Mouse (Mus musculus) liver, adult 2 months (tissue): ENCODE measurements at regions not wholly inside any gene's neighbourhood (a gene's known extent, or its start where the extent isn't known, plus 50 kb on each side); places are given as distances from the start of the nearest gene placed in this dataset.
"Not testable (repeated sequence)": the region's sequence is repeated elsewhere in the genome, so short reads cannot be mapped to it uniquely, and the experiment has no call there.

Source experiments
- DNase-seq: peaks from one replicate; pipeline ENCODE4 v3.0.0-alpha.2; 2011; ENCODE audit warnings: low read depth, low spot score; ENCODE audit errors: extremely low read depth
- H3K27ac ChIP-seq: fragments of 200-500 bp; replicated peaks from 2 replicates; pipeline ENCODE4 v1.5.1; 2012; ENCODE audit warnings: low read depth, mild to moderate bottlenecking, control low read depth, inconsistent platforms, low read length; ENCODE audit not compliant: insufficient read depth
- H3K27me3 ChIP-seq: fragments of 200-500 bp; 2 replicates; pipeline ENCODE4 v1.6.1; 2012; ENCODE audit warnings: mild to moderate bottlenecking, moderate library complexity, low read length, inconsistent platforms; ENCODE audit not compliant: control insufficient read depth, insufficient read depth
- H3K36me3 ChIP-seq: fragments of 200-500 bp; 2 replicates; pipeline ENCODE4 v1.6.1; 2012; ENCODE audit warnings: low read length, inconsistent platforms; ENCODE audit not compliant: control insufficient read depth, insufficient read depth
- H3K4me1 ChIP-seq: fragments of 200-500 bp; 2 replicates; pipeline ENCODE4 v1.6.1; 2011; ENCODE audit warnings: low read length; ENCODE audit not compliant: control insufficient read depth, insufficient read depth
- H3K4me3 ChIP-seq: fragments of 200-500 bp; 2 replicates; pipeline ENCODE4 v1.5.1; 2011; ENCODE audit warnings: low read depth, mild to moderate bottlenecking, control low read depth, low read length, moderate library complexity; ENCODE audit not compliant: insufficient read depth
- H3K79me2 ChIP-seq: fragments of 200-500 bp; 2 replicates; pipeline ENCODE4 v1.6.1; 2012; ENCODE audit warnings: inconsistent platforms, mild to moderate bottlenecking, low read length, moderate library complexity; ENCODE audit not compliant: control insufficient read depth, insufficient read depth
- H3K9ac ChIP-seq: fragments of 200-500 bp; 2 replicates; pipeline ENCODE4 v1.6.1; 2012; ENCODE audit warnings: low read depth, mild to moderate bottlenecking, control low read depth, inconsistent platforms, low read length
- CTCF ChIP-seq: fragments of 200-500 bp; IDR thresholded peaks from 2 replicates; pipeline ENCODE4 v1.5.1; 2011; ENCODE audit warnings: low read depth, low read length, control low read depth
- POLR2A ChIP-seq: fragments of 200-500 bp; IDR thresholded peaks from 2 replicates; pipeline ENCODE4 v1.6.1; 2011; ENCODE audit warnings: low read length, control low read depth; ENCODE audit not compliant: insufficient read depth; ENCODE audit errors: extremely low read depth
- WGBS: fragments of 180-500 bp; shearing (Covaris S2); methylation state at CpG from one replicate; pipeline ENCODE4 v1.1.7; 2018; 5-methylcytosine and 5-hydroxymethylcytosine counted together

GRCm38 (mm10) chr19:8496561-8496960 lies 91.7 kb upstream of the Slc22a30 start:
- WGBS: 80% methylated on average over 3 of the region's 3 CpGs
- not testable (repeated sequence) for H3K79me2 ChIP-seq, H3K36me3 ChIP-seq, H3K4me3 ChIP-seq, H3K27me3 ChIP-seq, DNase-seq, H3K4me1 ChIP-seq, H3K27ac ChIP-seq, H3K9ac ChIP-seq

- not testable (repeated sequence) for DNase-seq, H3K9ac ChIP-seq, H3K27ac ChIP-seq, H3K27me3 ChIP-seq, H3K36me3 ChIP-seq, H3K79me2 ChIP-seq, H3K4me1 ChIP-seq, H3K4me3 ChIP-seq
- WGBS: 95% methylated on average over 2 of the region's 2 CpGs
Observed at GRCm38 (mm10) chr19:8497526-8497925, 92.6 kb upstream of the Slc22a30 start.

- not testable (repeated sequence) for H3K4me3 ChIP-seq, H3K27ac ChIP-seq
Observed at GRCm38 (mm10) chr19:8517721-8518120, 73.3 kb upstream of the Slc22a8 start.

GRCm38 (mm10) chr19:8518273-8518672 lies 72.8 kb upstream of the Slc22a8 start:
- TF ChIP-seq POLR2A (no peak), CTCF (no peak)
- H3K27me3 ChIP-seq: no peaks in the 10 kb centered on the region
- H3K27ac ChIP-seq: peak overlapping the region; percentile 48
- H3K4me1 ChIP-seq: no peaks in the 10 kb centered on the region
- H3K79me2 ChIP-seq: no peaks in the 10 kb centered on the region
- peak; percentile 92 for DNase-seq
- WGBS: 12% methylated on average over 11 of the region's 11 CpGs
- H3K36me3 ChIP-seq: no peaks in the 10 kb centered on the region
- peak overlapping the region; percentile 74 for H3K9ac ChIP-seq
- peak overlapping the region; percentile 75 for H3K4me3 ChIP-seq

More at GRCm38 (mm10) chr19:8517721-8518120, 73.3 kb upstream of the Slc22a8 start:
- not testable (repeated sequence) for H3K4me1 ChIP-seq, H3K9ac ChIP-seq, H3K27me3 ChIP-seq, H3K36me3 ChIP-seq, DNase-seq, H3K79me2 ChIP-seq
- WGBS: 67% methylated on average over 6 of the region's 6 CpGs

- H3K27ac ChIP-seq: peak overlapping the region; percentile 38
- H3K9ac ChIP-seq: peak overlapping the region; percentile 16; the same call in 1 of the 2 replicates
- 62% methylated on average over 7 of the region's 7 CpGs for WGBS
- not testable (repeated sequence) for H3K36me3 ChIP-seq, H3K4me1 ChIP-seq, H3K27me3 ChIP-seq, H3K79me2 ChIP-seq
- peak; percentile 48 for DNase-seq
- H3K4me3 ChIP-seq: peak overlapping the region; percentile 75
Observed at GRCm38 (mm10) chr19:8518933-8519332, 72.1 kb upstream of the Slc22a8 start.

GRCm38 (mm10) chr19:8534597-8534996 lies 56.5 kb upstream of the Slc22a8 start:
- Histone ChIP-seq H3K4me3 (no peak overlapping the region), H3K27ac (no peak overlapping the region), H3K4me1 (no peaks in the 10 kb centered on the region), H3K79me2 (no peaks in the 10 kb centered on the region), H3K36me3 (no peaks in the 10 kb centered on the region), H3K9ac (no peak overlapping the region), H3K27me3 (no peaks in the 10 kb centered on the region)
- WGBS: 70% methylated on average over 3 of the region's 3 CpGs
- TF ChIP-seq POLR2A: no peak
- no peak for TF ChIP-seq CTCF
- DNase-seq: no peak

GRCm38 (mm10) chr19:8536085-8536484 lies 55.0 kb upstream of the Slc22a8 start:
- peak; percentile 15 for DNase-seq
- no peak overlapping the region for H3K27ac ChIP-seq
- no peaks in the 10 kb centered on the region for H3K36me3 ChIP-seq
- 78% methylated on average over 2 of the region's 2 CpGs for WGBS
- H3K79me2 ChIP-seq: no peaks in the 10 kb centered on the region
- TF ChIP-seq POLR2A (no peak), CTCF (0 out of 2 replicates have a peak, but pooled peaks have one; percentile 6)
- H3K4me1 ChIP-seq: no peaks in the 10 kb centered on the region
- H3K9ac ChIP-seq: no peak overlapping the region
- no peak overlapping the region for H3K4me3 ChIP-seq
- no peaks in the 10 kb centered on the region for H3K27me3 ChIP-seq
